Mouse (Mus musculus): ENCODE results near the gene Gm28434. TPM values are rescaled to one million over a fixed set of nuclear protein-coding genes. Genes with fewer than 3 reads are reported as not detected.

Gene Gm28434
- not detected in 2 replicates for polyA plus RNA-seq (2012; rRNA removed)

DNA sequence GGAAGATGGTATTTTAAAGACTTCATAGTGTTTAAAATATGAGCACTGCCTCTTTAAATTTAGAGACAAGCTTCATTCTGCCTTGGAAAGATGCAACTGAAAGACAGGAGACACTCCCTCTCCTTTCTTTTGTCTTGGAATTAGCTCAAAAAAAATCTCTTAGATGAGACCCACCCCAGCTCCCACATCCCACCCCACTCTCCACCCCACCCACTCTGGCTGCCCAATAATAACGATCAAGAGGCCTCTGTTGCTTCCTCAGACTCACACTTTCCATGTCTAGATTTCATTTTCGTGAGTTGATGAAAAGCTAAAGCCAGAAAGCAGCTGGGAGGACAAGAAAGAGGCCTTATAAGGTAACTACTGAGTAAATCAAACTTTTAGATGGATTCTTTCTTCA is at the start of gene Gm28434, which contains the start of gene 2310003L06Rik:
Gene Gm28434 (plus strand): TSS at position 317 of the 400 bp plus-strand sequence.
Gene 2310003L06Rik (plus strand): TSS at position 259 of the 400 bp plus-strand sequence.

DNA sequence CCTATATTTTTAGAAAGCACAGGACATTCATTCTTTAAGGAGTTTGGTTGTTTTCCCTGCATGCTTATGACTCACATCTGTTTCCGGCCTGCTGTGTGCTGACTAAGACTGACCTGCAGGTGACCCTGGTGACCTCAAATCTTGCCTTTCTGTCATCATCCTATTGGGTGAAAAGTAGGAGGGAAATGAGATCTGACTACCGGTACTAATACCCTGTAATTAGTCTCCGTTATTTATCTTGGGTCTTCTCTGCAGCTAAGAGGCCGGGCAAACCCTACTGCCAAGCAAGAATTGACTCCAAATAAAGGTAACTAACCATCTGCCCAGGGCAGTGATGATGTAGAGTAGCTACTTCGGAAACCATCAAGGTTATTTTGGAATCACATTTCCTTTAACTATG is 43.9 kb upstream of the Gm28434 start, which contains the start of gene Csn3:
Gene Csn3 (plus strand): TSS at position 208 of the 400 bp plus-strand sequence.

DNA sequence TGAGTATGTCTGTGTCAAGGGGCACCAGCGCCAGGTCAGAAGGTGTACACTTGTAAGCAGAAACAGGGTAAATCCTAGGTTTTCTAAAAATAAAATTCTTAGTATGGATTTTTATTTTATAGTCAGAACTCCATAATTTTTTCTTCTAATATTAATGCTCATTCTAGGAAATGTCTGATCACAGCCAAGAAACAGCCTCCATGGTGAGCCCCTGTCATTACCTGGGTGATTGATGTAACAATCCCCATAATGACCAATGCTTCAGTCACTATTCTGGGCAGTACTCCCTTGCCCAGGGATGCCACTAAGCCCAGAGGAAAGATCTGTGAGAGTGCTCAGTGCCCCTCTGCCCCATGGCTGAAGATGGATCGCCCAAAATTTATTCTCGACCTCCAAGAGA is 9.8 kb downstream of the Gm28434 start, which contains the start of gene Cabs1:
Gene Cabs1 (plus strand): TSS at position 301 of the 400 bp plus-strand sequence.

DNA sequence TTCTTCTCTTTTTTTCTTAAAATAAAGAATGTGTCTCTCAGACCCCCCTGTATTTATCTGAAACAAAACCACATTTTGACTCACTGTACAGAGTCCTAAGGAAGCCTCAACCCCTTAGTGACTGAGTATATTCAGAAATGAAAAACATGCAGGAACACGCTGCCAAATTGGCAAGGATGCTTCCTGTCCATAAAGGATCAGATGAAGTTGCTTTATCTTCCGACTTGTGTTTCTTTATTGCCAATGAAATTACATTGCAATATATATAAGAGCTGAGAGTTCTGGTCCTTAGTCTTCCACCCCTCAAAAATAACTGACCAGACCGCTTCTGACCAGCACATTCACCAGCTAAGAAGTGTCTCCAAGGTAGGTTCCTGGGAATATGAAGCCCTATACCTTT is 32.9 kb downstream of the Gm28434 start, which contains the start of gene Smr3a:
Gene Smr3a (plus strand): TSS at position 301 of the 400 bp plus-strand sequence.

Other genes with a start within 250 kb of the Gm28434 start
- gene Csn1s2a, start 194.9 kb upstream of the Gm28434 start, polyA plus RNA-seq (2012; rRNA removed), result not detected in 2 replicates
- not detected in 2 replicates for gene Csn1s2b, start 161.4 kb upstream of the Gm28434 start, polyA plus RNA-seq (2012; rRNA removed)
- gene Prr27, start 143.8 kb upstream of the Gm28434 start, polyA plus RNA-seq (2012; rRNA removed), result not detected in 2 replicates
- gene Odam, start 84.5 kb upstream of the Gm28434 start, polyA plus RNA-seq (2012; rRNA removed), result not detected in 2 replicates
- gene Csn3, start 43.9 kb upstream of the Gm28434 start, polyA plus RNA-seq (2012; rRNA removed), result not detected in 2 replicates
- gene 2310003L06Rik, start 58 bp upstream of the Gm28434 start, polyA plus RNA-seq (2012; rRNA removed), result not detected in 2 replicates
- gene Cabs1, start 9.9 kb downstream of the Gm28434 start, polyA plus RNA-seq (2012; rRNA removed), result not detected in 2 replicates
- not detected in 2 replicates for gene Smr3a, start 33.0 kb downstream of the Gm28434 start, polyA plus RNA-seq (2012; rRNA removed)
- not detected in 2 replicates for gene Smr2, start 117.0 kb downstream of the Gm28434 start, polyA plus RNA-seq (2012; rRNA removed)
- not detected in 2 replicates for gene Gm11116, start 142.0 kb downstream of the Gm28434 start, polyA plus RNA-seq (2012; rRNA removed)
- gene Gm11115, start 184.6 kb downstream of the Gm28434 start, polyA plus RNA-seq (2012; rRNA removed), result not detected in 2 replicates

All from stomach, adult 2 months (tissue).